Mouse (Mus musculus) right cerebral cortex, postnatal 25 days (tissue): ENCODE data around the gene Il18.

Experiments used
- DNase-seq: peaks from one replicate; pipeline ENCODE4 v3.0.0; 2022

The Il18 gene

DNA sequence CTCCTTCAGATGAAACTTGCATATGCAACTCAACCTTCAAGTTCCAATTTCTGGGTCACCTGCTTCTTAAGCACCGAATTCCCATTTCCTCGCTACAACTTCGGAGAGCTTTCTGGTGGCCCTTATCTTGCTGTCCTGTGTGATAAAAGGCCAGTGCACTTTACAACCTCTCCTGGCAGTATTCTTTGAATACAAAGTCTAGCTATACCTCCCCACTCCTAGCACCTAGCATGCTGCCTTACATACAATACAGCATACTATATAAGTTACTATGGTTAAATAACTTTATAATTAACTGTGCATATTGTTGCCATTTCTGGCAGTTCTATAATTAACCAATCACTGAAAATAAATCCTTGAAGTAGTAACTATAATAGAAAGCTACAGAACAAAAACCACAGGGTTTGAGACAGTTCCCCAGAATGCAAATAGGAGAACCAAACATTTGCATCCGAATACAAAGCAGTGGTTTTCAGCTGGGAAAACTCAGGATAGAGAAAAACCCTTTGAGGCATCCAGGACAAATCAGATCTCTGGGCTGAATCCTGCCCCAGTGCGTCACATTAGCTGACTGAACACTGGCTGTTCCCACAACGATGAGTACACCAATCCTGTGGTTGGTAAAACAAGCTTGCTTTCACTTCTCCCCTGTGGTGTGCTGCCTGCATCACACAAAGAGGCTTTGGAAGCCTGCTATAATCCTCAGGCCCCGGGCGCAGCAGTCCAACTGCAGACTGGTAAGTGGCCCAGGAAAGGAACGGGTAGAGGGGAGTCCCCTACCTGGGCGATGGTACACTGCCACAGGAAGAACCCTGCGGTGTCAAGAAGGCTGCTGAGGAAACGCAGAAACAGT, at the start of gene Il18:
TSS of gene Il18 (plus strand) at position 587 of the 853 bp plus-strand sequence.
- peak; percentile 47 for DNase-seq

DNA sequence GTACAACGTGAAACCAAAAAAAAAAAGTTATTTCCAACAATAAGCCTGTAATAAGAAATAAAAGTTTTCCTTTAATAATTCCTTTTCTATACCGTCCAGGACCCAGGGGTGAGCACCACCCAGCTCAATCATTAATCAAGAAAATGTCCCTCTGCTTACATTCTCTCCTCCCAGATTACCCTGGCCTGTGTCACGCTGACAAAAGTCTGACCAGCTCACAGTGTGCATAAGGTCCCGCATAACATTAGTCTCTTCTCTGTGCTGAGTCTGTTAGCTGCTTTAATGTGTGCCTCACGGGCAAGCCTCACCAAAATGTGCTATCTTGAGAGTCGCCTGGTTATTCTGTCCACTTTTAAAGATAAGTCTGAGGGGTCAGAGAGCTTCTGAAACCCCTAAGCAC, 49.2 kb upstream of the Il18 start:
- DNase-seq: no peak

DNA sequence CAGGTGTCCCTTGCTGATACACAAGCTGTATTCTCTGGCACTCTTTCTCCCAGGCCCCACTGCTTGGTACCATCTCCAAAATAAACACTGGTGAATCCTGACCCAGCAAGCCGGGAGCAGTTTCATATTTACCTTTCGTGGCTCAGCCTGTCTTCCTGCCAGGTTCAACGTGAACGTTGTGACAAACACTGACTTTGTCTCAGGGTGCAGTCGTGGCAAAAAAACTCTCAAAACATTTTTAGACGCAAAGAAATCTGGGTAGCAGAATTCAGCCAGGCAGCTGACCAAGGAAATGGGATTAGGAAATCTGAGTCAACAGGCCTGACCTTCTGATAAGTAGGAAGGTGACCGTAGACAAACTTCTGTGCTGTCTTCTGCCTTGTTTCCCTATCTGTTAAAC, 47.1 kb upstream of the Il18 start:
- DNase-seq: no peak

DNA sequence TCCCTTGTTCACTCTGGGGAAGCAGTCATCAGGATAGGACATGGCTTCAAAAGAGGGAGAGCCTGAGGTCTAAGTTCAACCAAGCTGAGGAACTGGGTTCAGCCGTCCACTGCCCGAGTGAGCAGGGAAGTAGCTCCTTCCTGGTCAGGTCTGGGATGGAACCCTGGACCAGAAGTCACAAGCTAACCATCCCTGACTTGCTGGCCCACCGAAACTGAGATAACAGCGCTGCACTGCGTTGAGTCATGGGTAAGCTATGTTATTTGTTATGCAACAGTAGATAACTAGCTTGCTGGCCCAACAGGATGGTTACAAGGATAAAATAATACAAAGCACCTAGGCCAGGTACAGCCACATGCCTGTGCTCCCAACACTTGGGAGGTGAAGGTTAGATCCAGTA, 39.2 kb upstream of the Il18 start:
- DNase-seq: no peak

DNA sequence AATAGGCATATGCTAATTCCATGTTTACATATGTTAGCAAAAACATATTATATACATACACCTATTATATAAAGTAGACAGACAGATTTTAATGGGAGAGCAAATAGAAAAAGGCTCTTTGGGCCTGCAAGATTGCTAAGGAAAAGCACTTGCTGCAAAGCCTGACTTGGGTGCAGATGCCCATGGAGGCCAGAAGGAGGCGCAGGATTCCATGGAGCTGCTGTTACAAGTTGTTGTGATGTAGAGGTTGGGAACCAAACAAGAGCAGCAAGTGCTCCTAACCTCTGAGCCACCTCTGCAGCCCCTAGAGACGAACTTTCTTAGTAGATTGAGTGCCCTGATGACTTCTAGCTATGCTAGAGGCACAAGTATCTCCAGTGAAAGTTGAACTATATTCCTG, 35.8 kb upstream of the Il18 start:
- no peak for DNase-seq

DNA sequence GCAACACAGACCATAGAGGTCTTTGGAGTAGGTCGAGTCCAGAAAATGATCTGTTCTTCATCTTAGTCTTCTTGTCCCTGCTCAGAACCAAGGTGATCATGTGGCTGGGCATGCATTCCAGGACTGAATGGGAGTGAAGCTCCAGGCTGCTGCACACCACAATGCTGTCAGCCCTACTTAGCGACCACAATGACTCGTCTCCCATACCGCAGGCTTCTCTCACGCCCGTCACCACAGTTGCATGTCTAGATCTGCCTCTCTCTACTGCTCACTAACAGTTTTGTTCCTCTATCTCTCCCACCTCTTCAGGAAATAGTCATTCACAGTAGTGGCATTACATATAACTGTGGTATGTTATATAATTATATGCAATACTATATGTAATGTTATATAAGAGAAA, 33.9 kb upstream of the Il18 start:
- DNase-seq: no peak

DNA sequence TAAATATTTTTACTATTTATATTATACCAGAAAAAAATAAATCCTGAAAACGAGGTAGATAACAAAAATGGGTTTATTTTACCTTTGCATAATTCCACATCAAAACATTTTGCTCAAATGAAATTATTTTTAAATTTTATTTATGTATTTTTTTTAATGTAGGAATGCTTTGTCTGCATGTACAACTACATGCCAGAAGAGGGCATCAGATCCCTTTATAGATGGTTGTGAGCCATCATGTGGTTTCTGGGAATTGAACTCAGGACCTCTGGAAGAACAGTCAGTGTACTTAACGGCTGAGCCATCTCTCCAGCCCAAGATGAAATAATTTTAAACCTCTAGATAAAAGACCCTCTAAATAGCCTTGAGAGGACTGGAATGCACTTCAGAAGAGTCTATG, 33.1 kb upstream of the Il18 start:
- no peak for DNase-seq

DNA sequence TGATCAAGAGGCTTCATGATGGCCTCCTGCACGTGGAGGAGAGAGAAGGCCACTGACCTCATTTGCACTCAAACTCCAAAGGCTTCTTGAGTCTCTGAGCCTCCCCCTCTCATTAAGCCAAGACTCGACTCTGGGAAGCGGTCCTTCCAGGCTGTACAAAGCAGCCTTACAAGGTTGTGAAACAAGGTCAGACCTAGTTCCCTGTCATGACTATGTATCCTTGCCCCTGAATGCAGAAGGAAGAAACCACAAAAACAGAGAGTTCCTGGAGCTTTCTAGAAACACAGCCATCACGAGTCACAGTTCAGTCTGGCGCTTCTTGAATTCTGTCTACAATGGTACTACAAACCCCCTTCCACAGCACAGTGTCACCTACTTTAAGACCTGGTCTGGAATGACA, 32.1 kb upstream of the Il18 start:
- DNase-seq: no peak

DNA sequence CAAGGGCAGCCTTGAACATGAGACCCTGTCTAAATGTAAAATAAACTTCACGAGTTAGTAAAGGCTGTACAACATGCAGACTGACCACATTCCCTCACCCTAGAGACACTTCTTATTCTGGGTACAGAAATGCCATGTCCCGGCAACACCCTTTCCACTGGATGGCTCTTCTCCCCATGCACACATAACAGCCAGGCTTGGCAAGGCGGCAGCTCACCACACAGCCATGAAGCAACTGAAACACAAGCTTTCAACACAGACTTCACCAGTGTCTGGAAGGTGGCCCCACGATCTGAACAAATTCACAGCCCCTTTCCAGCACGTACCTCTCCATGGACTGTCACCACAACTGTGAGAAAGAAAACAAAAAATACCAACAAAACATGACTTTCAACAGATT, 29.7 kb upstream of the Il18 start:
- no peak for DNase-seq

DNA sequence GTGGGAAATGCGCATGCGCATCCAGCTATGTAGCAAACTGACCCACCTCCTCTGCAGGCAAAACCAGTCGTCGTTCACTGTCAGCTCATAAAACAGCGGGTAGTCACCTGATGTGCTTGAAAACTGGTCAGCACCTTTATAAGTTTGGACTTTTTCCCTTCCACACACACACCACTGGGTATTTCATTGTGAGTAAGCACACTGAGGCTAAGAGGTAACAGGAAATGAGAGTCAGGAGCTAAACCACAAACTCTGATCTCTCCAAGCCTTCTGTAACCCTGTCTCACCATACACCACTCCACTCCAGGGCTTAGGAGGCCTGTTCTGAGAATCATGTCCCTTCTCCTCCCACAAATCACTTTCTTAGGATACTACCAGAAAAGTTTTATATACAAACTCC, 29.0 kb upstream of the Il18 start:
- DNase-seq: no peak

DNA sequence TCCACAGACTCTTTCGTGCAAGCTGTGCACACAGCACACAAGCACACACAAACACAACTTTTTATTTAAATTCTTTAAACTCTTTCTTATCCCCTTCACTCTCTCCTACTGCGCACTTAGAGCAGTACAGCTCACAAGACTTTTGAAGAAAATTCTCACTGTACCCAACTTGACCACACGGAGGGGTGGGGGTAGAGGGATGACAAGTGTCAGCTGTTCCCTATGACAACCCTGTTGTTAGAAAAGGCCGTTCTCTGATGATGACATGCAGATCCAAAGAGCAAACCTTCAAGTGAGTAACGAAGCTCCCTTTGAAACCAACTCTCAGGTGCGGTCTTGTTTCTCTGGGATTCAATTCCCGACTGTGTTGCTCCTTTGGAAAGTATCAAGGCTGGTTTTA, 26.8 kb upstream of the Il18 start:
- DNase-seq: no peak

DNA sequence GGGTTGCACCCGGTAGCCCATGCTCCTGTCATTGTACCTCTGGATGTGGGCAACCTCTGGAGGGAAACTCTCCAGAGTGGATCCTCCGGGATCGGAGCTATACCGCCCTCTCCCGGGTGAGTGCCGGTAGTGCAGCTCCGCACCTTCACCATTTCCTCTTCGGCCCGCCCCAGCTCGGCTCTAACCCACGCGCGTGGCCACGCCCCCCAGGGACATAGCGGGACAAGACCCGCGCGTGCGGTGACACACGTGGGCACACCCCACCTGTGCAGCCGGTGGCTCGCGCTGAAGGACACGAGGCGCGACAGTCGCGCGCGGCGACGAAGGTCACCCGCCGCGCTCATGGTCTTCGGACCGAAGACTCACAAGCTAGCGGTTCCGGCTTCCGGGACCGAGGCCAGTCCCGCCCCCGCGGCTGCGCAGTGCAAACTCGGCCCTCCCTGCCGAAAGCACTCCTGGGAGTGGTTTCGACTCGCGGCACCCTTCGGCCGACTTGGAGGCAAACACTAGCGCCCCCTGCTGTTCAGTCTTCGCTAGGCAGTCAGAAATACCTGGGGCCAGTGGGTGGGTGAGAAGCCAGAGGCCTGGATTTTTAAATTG, 26.2 kb upstream of the Il18 start, which contains the start of gene Pts:
TSS of gene Pts (minus strand) at position 432 of the 600 bp plus-strand sequence.
- DNase-seq: peak; percentile 97

DNA sequence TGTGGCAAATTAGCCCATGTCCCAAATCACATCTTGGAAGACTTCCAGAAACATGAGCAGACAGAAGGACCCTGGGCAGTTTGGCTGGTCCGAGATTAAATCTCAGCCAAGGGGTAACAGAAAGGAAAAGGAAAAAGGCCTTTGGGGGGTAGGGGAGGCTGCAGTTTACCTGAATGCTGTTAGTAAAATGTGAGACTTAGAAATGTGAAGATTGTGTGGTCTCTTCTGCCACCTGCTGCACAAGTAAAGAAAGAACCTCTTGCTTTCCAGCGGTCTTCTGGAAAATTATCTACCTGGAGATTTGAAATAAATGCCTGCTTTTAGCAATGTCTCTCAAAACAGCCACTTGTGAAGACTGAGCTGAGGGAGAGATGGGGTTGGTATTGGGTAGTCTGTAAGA, 23.7 kb upstream of the Il18 start:
- peak; percentile 27 for DNase-seq

DNA sequence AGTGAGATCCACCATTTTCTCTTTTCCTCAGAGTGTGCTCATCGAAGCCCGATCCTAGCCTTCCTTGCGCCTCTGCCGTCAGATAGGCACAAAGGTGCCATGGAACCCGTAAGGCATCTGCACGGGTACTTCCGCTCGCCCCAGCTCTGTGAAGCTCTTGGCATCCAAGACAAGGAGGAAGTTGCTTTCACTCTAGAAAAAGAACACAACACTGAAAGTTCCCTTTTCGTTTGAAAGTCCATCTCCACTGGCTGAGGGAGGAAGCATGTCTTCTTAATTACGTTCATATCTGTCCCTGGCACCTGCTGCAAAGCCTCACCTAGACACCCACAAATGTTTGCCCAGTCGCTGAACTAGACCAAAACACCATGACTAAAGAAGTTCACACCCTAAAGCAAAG, 21.3 kb upstream of the Il18 start:
- no peak for DNase-seq

DNA sequence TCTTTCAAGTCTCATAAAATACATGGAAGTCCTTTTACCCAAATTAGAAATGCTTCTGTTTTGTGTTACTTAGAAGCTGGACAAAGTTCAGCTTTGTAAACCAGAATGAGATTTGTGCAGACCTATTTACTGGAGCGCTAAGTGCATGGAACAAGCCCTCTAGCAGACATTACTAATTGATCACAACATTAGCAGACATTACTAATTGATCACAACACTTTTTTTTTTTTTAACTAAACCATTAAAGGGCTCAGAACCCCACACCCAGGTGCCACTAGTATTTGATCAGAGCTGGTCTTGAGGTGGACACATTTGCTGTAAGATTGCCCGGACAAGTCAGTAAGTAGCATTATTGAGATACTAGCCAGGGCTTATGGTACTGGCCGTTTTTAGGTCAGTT, 20.8 kb upstream of the Il18 start:
- DNase-seq: no peak

DNA sequence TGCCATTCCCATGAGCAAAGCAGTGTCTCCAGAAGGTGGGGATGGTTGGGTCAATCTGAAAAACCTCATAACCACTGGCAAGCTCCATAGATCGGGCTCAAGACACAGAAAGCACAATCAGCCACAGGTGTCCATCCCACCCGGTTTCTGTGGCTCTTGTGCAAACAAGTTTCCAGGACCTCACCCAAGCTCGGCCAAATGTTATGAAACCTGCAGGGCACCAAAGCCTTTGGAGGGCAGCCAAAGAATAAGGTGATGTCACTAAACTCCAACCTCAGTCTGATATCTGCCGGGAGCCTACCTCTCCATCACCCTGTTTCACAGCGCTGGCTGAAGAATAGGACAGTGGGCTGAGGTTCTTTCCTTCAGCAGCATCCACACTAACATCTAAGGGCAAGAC, 18.7 kb upstream of the Il18 start:
- no peak for DNase-seq

DNA sequence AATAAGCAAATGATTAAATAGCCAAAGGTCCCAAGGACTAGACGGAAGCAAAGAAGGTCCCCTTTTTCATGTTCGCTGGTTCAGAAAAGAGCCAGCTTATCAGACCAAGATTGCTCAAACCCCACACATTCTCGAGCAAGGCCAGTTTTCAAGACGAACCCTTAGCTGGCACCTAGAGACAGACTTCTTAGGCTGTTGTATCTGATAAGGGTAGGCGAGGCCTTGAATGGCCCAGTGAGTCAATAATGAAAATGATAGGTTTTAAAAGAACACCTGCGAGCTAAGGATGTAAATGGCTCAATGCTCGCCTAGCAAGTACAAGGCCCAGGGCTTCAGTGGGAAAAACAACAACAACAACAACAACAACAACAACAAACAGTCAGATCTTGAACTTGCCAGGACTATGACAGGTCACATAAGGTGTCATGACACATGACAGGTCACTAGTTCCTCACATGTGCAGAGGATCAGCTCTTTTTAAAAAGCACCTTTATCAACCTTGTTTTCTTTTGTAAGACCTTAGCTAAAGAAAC, 18.0 kb upstream of the Il18 start:
- DNase-seq: no peak

DNA sequence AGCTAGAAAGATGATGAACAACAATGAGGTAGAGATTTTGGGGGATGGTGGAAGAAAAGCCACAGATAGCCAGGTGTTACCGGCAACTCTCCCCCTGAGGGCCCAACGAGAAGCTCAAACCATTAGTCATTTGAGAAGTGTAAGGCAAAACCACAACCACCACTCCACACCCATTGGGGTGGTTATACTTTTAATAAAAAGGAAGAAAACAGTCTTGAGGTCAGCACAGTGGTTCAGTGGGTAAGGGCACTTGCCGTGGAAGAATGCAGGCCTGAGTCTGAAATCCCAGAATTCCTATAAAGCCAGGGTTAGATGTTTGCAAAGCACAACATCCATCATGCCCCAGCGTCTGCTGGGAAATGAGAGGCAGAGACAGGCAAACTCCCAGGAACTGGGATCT, 17.3 kb upstream of the Il18 start:
- no peak for DNase-seq

DNA sequence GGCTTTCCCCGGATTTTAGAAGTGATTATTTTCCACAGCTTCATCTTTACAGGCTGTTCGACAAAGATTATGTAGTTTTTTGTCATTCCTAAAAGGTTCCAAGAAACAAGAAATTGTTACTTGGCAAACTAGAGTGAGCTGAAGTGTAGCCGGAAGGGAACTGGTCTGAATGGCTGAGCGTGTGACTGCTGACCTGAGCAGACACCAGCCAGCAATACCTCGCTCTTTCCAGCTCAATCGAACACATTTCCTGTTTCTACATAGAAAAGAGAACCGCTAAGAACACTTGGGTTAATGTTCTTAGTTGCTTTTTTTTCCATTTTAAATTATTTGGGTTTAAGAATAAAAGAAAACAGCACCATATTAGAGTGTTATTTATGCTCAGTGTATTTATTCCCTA, 14.5 kb upstream of the Il18 start:
- DNase-seq: no peak

DNA sequence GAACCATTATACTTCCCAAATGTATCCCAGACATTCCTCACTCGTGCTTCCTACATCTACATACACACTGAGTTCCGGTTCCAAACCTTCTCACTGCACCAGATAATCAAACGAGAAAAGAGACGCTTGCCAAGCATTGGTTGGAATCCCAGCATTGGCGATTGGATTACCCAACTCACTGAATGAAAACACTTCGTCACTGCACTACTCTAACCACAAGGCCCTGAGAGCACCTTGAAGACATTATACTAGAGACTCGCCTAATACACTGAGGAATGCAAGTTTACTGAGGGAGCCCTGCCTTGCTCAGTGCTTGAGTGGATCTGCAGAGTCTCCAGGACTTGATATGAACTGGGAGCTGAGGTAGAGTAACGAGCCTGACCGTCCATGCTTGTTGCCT, 12.2 kb upstream of the Il18 start:
- no peak for DNase-seq

DNA sequence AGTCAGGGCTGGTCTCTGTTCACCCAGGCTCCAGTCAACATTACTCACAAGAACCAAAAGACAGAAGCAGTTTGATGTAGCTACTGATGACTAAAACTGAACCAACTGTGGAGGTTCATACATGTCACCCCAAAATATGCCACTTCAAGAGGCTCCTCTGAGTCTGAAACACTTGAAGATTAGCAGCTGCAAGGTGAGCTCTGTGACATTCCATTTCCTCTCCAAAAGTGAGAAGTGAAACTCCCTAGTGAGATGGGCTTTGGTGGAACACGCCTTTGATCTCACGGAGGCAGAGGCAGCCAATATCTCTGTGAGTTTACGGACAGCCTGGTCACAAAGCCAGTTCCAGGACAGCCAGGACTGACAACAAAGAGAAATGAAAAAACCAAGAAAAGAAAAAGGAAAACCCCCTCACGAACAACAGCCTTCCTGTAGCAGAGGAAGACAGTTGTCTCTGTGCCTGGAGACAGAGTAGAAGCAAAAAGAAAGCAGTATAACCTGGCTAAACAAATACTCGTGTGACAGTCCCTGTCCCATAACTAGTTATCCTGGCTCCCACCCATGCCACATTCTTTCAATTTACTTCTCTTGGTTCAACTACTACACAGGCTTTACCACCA, 6.7 kb upstream of the Il18 start:
- no peak for DNase-seq

DNA sequence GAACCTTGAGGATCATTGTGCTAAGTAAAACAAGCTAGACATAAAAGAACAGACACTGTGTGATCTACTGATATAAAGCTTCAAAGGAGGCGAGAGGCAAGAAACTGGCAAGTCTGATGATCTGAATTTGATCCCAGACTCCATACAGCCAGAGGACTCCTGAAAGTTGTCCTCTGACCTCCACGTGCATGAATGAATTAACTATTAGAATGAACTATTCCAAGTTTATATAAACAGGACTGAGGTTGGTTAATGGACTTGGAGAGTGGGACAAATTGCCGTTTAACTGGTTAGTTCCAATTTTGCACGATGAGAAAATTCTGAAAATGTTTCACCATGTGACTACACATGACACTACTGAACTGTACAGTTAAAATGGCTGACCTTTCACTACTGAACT, 5.7 kb upstream of the Il18 start:
- no peak for DNase-seq

DNA sequence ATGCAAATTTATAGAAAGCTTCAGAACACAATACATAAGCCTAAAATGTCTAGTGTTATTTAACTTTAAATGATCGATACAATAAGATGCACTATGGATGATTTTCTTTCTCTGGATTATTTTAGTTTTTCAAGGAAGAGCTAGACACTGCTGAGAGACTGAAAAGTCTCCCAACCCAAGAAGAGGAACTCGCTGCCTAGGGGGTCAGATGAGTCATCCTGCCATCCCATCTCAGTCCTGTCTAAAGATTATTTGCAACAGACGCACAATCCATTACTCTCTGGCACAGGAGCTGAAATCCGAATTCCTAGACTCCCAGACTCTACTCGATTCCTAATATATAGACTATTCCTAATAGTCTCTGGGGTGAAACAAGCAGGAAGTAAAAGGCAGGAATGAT, 2.4 kb upstream of the Il18 start:
- no peak for DNase-seq

DNA sequence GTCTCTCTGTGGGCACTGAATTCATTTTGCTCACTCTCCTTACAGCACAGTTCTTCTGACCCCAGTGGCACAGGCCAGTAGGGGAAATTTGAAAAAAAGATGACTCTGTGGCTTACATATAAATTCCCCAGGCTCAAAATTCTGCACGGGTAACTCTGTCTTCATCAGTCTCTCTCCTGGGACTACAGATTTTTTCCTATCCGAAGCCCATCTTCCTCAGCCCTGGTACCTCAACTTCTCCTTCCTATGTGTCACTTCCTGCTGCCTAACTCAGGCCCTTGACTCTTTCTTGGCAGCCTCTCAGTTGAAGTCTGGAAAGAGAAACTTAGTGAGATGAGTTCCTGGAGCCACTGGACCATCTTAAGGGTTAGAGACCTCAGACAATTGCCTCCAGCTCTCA, 1.1 kb upstream of the Il18 start:
- no peak for DNase-seq
